Mouse (Mus musculus) neural tube, embryonic 15.5 days (tissue): ENCODE measurements around the gene Tdrd9. TPM values are rescaled to one million over a fixed set of nuclear protein-coding genes. Genes with fewer than 3 reads are reported as not detected.

Experiments used
- ATAC-seq: fragments of 200-750 bp; cut with Nextera tagmentation; 2 replicates; pipeline ENCODE4 v1.8.0; 2017; ENCODE audit warnings: mild to moderate bottlenecking, moderate TSS enrichment, moderate library complexity; ENCODE audit not compliant: low FRiP score
- H3K27ac ChIP-seq: fragments of 300-500 bp; sonication (generic); replicated peaks from 2 replicates; pipeline ENCODE4 v1.5.1; 2015; ENCODE audit warnings: mild to moderate bottlenecking, inconsistent platforms
- H3K27me3 ChIP-seq: fragments of 300-500 bp; sonication (generic); replicated peaks from 2 replicates; pipeline ENCODE4 v1.6.1; 2015; ENCODE audit warnings: inconsistent platforms
- H3K36me3 ChIP-seq: fragments of 300-500 bp; sonication (generic); 2 replicates; pipeline ENCODE4 v1.6.1; 2015; ENCODE audit warnings: inconsistent platforms
- H3K4me1 ChIP-seq: fragments of 300-500 bp; sonication (generic); 2 replicates; pipeline ENCODE4 v1.6.1; 2015; ENCODE audit warnings: inconsistent platforms
- H3K4me2 ChIP-seq: fragments of 300-500 bp; sonication (generic); 2 replicates; pipeline ENCODE4 v1.6.1; 2015; ENCODE audit warnings: inconsistent platforms, mild to moderate bottlenecking, moderate library complexity
- H3K4me3 ChIP-seq: fragments of 300-500 bp; sonication (generic); replicated peaks from 2 replicates; pipeline ENCODE4 v1.5.1; 2015; ENCODE audit warnings: mild to moderate bottlenecking, inconsistent platforms
- H3K9ac ChIP-seq: fragments of 300-500 bp; sonication (generic); replicated peaks from 2 replicates; pipeline ENCODE4 v1.6.1; 2015; ENCODE audit warnings: mild to moderate bottlenecking, inconsistent platforms
- H3K9me3 ChIP-seq: fragments of 300-500 bp; sonication (generic); replicated peaks from 2 replicates; pipeline ENCODE4 v1.6.1; 2016; ENCODE audit warnings: inconsistent platforms
- WGBS: fragments of 180-500 bp; shearing (Covaris S2); methylation state at CpG from one replicate; pipeline ENCODE4 v1.1.7; 2015; ENCODE audit warnings: mixed read lengths; 5-methylcytosine and 5-hydroxymethylcytosine counted together
- polyA plus RNA-seq: library from polyadenylated mRNA; unstranded; fragments of >200 nt; fragmentation: Nextera tagmentation; extraction: Ambion mirVana; gene quantifications from 2 replicates; pipeline ENCODE4 v1.2.1, GENCODE M21; 2015

The Tdrd9 gene
- 0.18 and 0.37 TPM in 2 replicates for polyA plus RNA-seq

DNA sequence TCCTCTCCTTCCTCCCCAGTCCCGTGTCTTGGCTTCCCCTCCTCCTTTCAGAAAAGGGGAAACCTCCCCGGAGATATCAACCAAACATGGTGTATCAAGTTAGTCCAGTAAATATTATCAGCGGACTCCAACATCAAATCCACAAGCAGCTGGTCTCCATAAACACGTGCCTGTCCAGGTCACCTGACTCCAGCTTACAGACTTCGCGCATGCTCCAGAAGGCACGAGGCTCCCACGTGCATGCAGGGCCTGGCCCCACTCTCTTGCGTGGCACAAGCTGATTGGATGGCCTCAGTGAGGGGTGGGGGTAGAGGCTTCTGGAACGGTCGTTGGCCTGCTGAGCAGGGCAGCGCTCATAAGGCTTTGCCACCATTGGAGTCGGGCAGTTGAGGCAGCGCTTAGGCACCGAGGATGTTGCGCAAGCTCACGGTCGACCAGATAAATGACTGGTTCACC lies at the start of gene Tdrd9:
Gene Tdrd9 (plus strand): TSS at position 329 of the 456 bp plus-strand sequence.
- no peaks in the 10 kb centered on the region for H3K27me3 ChIP-seq
- H3K9me3 ChIP-seq: no peaks in the 10 kb centered on the region
- H3K27ac ChIP-seq: no peak within 1 kb of the TSS
- 87% methylated on average over 18 of the region's 18 CpGs for WGBS
- H3K4me1 ChIP-seq: peaks cover 4% of the 10 kb centered on the region
- no peak within 1 kb of the TSS for H3K9ac ChIP-seq
- H3K36me3 ChIP-seq: no peaks in the 10 kb centered on the region
- H3K4me3 ChIP-seq: no peak within 1 kb of the TSS
- no peak for ATAC-seq
- H3K4me2 ChIP-seq: no peak within 1 kb of the TSS

DNA sequence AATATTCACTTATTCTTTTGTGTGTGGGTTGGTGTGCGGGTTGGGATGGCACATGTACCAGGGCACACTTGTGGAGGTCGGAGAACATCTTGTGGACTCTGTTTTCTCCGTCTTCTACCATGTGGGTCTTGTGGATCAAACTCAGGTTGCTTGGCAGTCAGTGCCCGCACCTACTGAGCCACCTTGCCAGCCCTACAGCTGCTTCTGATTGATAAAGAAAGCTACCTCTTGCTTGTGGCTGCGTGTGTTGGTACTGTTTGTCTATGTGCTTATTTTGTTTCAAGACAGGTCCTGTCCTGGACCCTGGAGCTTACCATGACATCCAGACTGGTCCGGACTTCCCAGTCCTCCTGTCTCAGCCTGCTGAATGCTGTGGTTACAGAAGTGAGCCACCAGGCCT lies 48.2 kb upstream of the Tdrd9 start:
- Histone ChIP-seq H3K9me3 (no peaks in the 10 kb centered on the region), H3K9ac (no peak overlapping the region), H3K4me1 (peaks cover 7% of the 10 kb centered on the region; the same call in 1 of the 2 replicates), H3K27ac (no peak overlapping the region), H3K4me3 (no peak overlapping the region), H3K4me2 (no peak overlapping the region), H3K36me3 (no peaks in the 10 kb centered on the region), H3K27me3 (no peaks in the 10 kb centered on the region)
- WGBS: 93% methylated on average over 6 of the region's 6 CpGs
- ATAC-seq: no peak

DNA sequence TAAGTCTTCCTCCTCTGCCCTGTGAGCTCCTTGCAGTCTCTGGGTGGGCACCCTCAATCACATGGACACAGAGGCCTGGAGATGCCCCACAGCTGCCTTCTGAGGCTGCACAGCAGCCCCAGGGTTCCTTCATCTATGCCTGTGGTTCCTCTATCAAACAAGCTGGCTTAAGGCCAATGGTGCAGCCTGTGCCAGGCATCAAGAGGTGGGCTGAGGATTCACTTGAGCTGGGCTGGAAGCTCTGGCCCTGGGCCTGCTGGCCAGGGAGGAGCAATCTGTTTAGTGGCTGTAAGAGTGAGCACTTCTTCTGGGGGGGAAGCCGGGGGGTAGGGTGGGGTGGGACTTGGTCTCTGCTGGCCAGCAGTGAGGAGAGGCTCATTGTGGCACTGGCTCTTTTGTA lies 44.0 kb upstream of the Tdrd9 start:
- ATAC-seq: no peak
- Histone ChIP-seq H3K4me1 (peaks cover 7% of the 10 kb centered on the region; the same call in 1 of the 2 replicates), H3K9ac (no peak overlapping the region), H3K27me3 (no peaks in the 10 kb centered on the region), H3K36me3 (no peaks in the 10 kb centered on the region), H3K9me3 (no peaks in the 10 kb centered on the region), H3K4me3 (no peak overlapping the region), H3K4me2 (no peak overlapping the region), H3K27ac (no peak overlapping the region)
- WGBS: 65% methylated on average over 1 of the region's 1 CpGs

DNA sequence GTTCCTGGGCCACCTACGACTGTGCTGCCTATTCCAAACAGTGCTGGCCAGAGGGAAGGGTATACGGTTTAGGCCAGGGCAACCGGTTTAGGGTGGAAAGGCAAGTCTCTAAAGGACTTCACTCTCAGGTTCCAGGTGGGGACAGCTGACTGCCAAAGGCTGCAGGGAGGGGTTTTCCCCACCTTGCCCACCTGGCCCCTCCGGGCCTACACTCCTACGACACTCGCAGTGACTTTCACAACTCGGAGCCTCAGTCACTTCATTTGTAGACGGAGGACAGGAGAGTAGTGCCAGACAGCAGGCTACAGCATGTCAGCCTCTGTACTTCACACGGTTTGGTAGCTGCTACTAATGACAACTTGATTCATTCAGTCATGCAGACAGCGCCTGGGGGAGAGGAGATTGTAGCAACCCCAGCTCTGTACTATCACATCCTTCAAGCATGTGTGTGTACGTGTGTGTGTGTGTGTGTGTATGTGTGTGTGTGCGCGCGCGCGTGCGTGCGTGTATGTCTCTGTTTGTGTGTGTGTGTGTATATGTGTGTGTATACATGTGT lies 42.9 kb upstream of the Tdrd9 start:
- peaks cover 12% of the 10 kb centered on the region; the same call in 1 of the 2 replicates for H3K4me1 ChIP-seq
- no peak for ATAC-seq
- H3K36me3 ChIP-seq: no peaks in the 10 kb centered on the region
- no peak overlapping the region for H3K4me3 ChIP-seq
- 88% methylated on average over 18 of the region's 18 CpGs for WGBS
- H3K9ac ChIP-seq: no peak overlapping the region
- H3K4me2 ChIP-seq: no peak overlapping the region
- H3K27ac ChIP-seq: no peak overlapping the region
- H3K9me3 ChIP-seq: no peaks in the 10 kb centered on the region
- no peaks in the 10 kb centered on the region for H3K27me3 ChIP-seq

DNA sequence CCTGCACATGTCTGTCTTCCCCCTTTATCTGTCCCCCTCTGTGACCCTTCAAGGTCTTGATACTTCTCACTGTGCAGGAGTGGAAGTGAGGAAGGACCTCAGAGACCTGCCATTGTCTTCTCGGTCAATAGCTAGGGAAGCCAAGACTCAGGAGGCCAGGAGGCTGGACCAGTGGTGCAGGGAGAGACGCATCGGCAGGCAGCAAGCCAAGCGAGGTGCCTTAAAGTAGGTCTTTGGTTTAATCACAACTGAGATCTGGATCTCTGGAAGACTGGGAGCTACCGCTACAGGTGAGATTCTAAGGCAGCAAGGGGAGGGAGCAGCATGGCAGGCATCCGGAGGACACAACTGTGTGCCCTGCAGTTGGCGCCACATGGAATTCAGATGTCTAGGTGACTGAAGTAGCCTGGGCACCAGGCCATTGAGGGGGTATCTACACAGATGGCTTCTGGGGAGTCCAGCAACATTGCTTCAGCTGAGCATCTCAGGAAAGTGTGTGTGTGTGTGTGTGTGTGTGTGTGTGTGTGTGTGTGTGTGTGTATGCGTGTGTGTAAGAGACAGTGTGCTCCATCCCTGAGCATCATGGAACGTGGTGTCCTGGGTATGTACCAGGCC lies 39.8 kb upstream of the Tdrd9 start:
- Histone ChIP-seq H3K36me3 (no peaks in the 10 kb centered on the region), H3K27ac (no peak overlapping the region), H3K9me3 (no peaks in the 10 kb centered on the region), H3K27me3 (no peaks in the 10 kb centered on the region), H3K9ac (no peak overlapping the region), H3K4me1 (peaks cover 14% of the 10 kb centered on the region), H3K4me2 (no peak overlapping the region), H3K4me3 (no peak overlapping the region)
- WGBS: 85% methylated on average over 9 of the region's 9 CpGs
- no peak for ATAC-seq

DNA sequence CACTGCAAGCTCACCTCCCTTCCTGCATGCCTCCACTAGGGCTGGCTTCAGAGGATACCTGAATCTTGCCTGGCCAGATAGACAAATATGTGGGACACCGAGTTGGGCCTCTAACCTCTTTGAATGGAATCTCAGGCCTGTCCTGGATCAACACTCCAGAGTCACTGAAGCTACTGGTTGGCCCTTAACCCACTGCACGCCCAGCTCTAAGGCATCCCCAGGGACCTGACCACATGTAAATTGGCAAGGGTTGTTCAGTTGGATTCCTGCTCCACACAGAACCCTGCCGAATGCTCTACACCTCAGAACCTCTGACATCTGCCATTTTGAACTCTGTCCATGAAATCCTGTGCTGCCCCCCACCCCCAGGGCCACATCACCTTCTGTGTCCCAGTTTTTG lies 38.8 kb upstream of the Tdrd9 start:
- no peaks in the 10 kb centered on the region for H3K36me3 ChIP-seq
- no peak overlapping the region for H3K4me3 ChIP-seq
- H3K27me3 ChIP-seq: no peaks in the 10 kb centered on the region
- H3K9ac ChIP-seq: no peak overlapping the region
- 72% methylated on average over 3 of the region's 3 CpGs for WGBS
- no peak overlapping the region for H3K27ac ChIP-seq
- no peak overlapping the region for H3K4me2 ChIP-seq
- peaks cover 17% of the 10 kb centered on the region for H3K4me1 ChIP-seq
- H3K9me3 ChIP-seq: no peaks in the 10 kb centered on the region
- ATAC-seq: no peak

DNA sequence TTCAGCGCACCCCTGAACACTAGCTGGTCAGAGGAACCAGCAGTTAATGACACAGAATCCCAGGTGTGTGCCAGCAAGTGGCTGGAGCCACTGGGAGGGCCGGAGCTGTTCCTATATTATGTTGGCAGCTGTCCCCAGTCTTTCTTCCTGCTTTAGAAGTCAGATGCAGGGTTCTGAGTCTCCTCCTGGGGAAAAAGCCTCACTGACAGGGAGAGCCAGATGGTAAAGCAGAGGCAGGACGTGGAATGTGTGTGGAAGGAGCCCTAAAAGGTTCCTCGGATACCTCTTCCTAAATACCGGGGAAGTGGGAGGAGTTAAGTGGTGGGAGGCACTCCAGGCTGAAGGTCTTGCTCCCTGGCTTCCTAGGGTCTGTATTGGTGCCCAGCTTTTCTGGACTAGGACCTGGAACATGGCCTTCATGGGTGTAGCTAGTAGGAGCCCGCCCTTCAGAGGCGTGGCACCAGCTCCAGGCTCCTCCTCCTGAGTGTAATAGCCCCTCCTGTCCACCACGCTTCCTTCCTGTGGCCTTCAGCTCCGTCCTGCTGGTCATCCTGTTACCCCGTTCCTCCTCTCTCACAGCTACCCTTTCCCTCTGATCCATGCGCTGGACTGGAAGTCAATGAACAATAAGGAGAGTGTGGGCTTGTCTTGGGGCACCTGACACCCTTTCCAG lies 38.2 kb upstream of the Tdrd9 start:
- Histone ChIP-seq H3K4me2 (no peak overlapping the region), H3K4me1 (peaks cover 18% of the 10 kb centered on the region), H3K9me3 (no peaks in the 10 kb centered on the region), H3K9ac (no peak overlapping the region), H3K27ac (no peak overlapping the region), H3K27me3 (no peaks in the 10 kb centered on the region), H3K4me3 (no peak overlapping the region), H3K36me3 (no peaks in the 10 kb centered on the region)
- ATAC-seq: no peak
- whole genome bisulfite sequencing: 61% methylated on average over 11 of the region's 11 CpGs

DNA sequence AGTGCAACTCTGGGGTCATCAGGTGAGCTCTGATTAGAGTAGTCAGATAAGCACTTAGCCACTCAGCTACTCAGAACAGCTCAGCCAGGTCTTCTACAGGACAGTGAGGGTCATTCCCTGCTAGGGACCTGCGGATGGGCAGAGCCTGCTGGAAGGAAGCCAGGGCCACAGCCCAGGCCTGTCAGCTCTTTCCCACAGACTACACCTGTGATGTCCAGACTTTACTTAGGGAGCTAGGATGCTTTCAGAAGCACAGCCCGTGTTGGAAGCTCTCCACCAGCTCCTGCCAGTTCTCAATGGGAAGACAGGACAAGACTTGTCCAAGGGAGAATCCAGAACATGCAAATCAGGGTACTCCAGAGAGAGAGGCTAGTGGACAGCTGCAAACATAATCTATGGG lies 37.4 kb upstream of the Tdrd9 start:
- Histone ChIP-seq H3K9ac (no peak overlapping the region), H3K9me3 (no peaks in the 10 kb centered on the region), H3K27me3 (no peaks in the 10 kb centered on the region), H3K4me3 (no peak overlapping the region), H3K4me1 (peaks cover 18% of the 10 kb centered on the region), H3K4me2 (no peak overlapping the region), H3K36me3 (no peaks in the 10 kb centered on the region), H3K27ac (no peak overlapping the region)
- ATAC-seq: no peak
- WGBS: 77% methylated on average over 2 of the region's 2 CpGs

DNA sequence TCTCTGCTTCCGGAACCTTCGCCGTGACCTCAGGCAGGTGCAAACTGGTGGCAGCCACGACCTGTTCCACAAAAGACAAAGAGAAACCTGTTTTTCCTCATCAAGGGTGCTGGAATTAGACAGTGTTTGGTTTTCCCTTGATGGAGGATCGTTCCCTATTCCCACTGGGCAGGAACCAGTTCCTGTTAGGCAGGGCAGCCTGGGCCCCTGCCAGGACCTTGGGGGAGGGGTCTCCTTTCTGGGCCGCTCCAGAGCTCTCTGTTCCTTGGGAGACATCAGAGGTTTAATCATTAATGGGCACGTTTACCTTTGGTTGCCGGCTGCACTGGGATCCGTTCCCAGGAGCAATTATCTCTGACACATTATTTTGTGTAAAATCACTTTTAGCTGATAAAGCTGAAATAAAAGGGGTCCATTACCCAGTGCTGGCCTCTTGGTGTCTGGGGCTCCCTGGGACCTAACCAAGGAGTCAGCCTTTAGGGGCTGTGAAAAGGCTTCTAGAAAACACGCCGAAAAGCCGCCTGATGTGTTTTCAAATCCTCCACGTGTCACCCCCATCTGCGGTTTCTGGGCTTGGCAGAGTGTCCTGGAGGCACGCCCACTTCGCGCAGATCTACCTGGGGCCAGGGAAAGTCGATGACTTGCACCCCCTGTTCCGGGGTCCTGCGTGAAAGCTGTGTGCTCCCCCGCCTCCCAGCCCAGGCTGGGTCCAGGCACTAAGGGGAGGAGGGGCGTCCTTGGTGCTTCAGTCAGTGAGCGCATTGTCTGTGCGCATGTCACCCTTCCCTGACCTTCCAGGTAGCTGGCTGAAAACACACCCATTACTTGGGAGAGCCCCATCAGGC lies 34.4 kb upstream of the Tdrd9 start:
- H3K4me1 ChIP-seq: peaks cover 18% of the 10 kb centered on the region
- H3K9ac ChIP-seq: no peak overlapping the region
- 43% methylated on average over 24 of the region's 24 CpGs for WGBS
- H3K4me3 ChIP-seq: no peak overlapping the region
- H3K27ac ChIP-seq: no peak overlapping the region; the same call in 1 of the 2 replicates
- no peak for ATAC-seq
- H3K4me2 ChIP-seq: 0 out of 2 replicates have a peak overlapping the region, but pooled peaks have one; percentile 11
- no peaks in the 10 kb centered on the region for H3K9me3 ChIP-seq
- H3K36me3 ChIP-seq: no peaks in the 10 kb centered on the region
- no peaks in the 10 kb centered on the region for H3K27me3 ChIP-seq

DNA sequence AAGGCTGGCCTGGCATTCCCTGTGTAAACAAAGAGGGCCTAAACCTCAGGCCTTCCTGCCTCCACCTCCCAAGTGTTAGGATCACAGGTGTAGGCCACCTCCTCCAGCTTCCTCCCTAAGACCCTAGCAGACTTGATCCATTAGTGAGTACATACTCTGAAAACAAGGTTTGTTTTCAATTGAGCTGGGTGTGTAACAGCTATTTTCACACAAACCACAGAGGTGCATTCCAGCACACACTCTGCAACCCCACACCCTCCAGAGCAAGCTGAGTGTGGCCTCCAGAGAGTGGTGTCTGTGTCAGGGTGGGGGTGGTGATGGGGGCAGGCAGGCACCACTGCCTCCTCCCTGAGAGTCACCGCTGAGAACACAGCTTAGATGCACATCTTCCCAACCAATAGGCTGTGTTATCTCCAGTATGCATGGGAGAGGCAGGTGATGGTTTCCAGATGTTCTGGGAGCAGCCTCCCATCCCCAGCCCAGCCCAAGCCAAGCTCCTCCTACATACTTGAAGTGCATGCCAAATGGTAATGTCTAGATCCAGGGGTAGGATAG lies 32.7 kb upstream of the Tdrd9 start:
- no peak overlapping the region for H3K4me2 ChIP-seq
- H3K4me3 ChIP-seq: no peak overlapping the region
- no peak overlapping the region for H3K27ac ChIP-seq
- H3K9me3 ChIP-seq: no peaks in the 10 kb centered on the region
- ATAC-seq: no peak
- H3K4me1 ChIP-seq: peaks cover 13% of the 10 kb centered on the region
- no peaks in the 10 kb centered on the region for H3K27me3 ChIP-seq
- H3K36me3 ChIP-seq: no peaks in the 10 kb centered on the region
- H3K9ac ChIP-seq: no peak overlapping the region
- WGBS: 67% methylated on average over 1 of the region's 1 CpGs

DNA sequence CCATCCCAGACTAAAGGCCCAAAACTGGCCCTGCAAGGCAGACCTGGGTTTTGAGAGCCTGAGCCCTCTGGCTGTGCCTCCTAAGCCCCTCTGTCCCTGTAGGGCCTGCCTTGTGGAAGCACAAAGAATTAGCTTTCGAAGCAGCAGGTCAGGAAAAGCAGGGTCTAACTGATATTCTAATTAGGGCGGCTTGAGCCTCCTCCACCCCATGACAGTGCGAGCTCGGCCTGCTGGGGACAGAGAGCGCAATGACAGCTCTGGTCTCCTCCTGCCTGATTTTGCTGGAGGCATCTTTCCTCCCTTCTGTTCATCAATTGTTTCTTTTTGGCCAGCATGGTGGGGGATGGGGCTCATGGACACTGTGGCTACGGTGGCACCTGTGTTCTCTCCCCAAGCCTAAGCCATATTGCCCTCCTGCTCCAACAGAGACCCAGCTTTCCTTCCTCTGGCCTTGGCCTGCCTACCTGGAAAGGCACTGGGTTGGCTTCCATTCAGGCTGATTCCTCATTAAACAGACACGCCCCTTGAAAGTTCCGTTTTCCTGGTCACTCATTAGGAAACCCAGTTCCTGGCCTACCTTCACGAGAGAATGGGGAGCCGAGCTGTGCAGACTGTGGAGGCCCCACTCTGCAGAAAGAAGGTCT lies 27.8 kb upstream of the Tdrd9 start:
- Histone ChIP-seq H3K9ac (no peak overlapping the region), H3K4me2 (no peak overlapping the region), H3K36me3 (no peaks in the 10 kb centered on the region), H3K27me3 (no peaks in the 10 kb centered on the region), H3K4me1 (no peaks in the 10 kb centered on the region), H3K4me3 (no peak overlapping the region), H3K9me3 (no peaks in the 10 kb centered on the region), H3K27ac (no peak overlapping the region)
- no peak for ATAC-seq
- WGBS: 69% methylated on average over 10 of the region's 10 CpGs
